Mouse (Mus musculus): ENCODE data around the gene Trpm3.

DNA sequence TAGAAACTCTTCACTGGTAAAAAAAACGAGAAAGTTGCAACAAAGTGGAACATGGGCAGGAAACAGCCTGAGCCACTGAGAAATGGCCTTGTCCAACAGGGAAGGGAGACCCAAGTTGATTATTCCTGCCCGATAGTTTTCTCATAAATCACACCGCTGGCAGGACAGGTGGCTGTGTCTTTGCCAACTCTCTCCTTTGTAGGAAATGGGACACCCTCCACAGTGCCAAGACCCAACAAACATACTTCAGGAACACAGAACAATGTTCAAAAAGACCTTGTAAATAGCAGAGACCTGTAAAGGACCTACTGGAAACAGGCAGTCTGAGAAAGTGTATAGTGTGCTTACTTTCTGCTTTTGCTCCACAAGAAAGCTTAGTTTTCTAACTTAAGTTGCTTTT is 490.0 kb downstream of the Trpm3 start:
- TF ChIP-seq POLR2A (IDR thresholded peaks at IDR 0.05; ENCODE audit: borderline replicate concordance, insufficient read depth, low read length), result no peak
- no peak for TF ChIP-seq CTCF (IDR thresholded peaks at IDR 0.05; ENCODE audit: borderline replicate concordance, insufficient read depth, low read depth, low read length)

All from cerebellum, adult 2 months (tissue).